Mouse (Mus musculus) myocyte (in vitro differentiated cells): ENCODE results near the gene Ccdc136.

Source experiments
- E2F4 ChIP-seq: IDR thresholded peaks from one replicate; pipeline ENCODE4 v1.6.1; 2011; ENCODE audit warnings: mild to moderate bottlenecking, control low read depth, moderate library complexity; ENCODE audit not compliant: insufficient read depth
- MAX ChIP-seq: IDR thresholded peaks from one replicate; pipeline ENCODE4 v1.6.1; 2011; ENCODE audit warnings: low read depth, mild to moderate bottlenecking, control low read depth
- POLR2A ChIP-seq: IDR thresholded peaks from one replicate; pipeline ENCODE4 v1.6.1; 2011; ENCODE audit warnings: low read depth, mild to moderate bottlenecking, control low read depth, moderate library complexity; ENCODE audit not compliant: insufficient read length

DNA sequence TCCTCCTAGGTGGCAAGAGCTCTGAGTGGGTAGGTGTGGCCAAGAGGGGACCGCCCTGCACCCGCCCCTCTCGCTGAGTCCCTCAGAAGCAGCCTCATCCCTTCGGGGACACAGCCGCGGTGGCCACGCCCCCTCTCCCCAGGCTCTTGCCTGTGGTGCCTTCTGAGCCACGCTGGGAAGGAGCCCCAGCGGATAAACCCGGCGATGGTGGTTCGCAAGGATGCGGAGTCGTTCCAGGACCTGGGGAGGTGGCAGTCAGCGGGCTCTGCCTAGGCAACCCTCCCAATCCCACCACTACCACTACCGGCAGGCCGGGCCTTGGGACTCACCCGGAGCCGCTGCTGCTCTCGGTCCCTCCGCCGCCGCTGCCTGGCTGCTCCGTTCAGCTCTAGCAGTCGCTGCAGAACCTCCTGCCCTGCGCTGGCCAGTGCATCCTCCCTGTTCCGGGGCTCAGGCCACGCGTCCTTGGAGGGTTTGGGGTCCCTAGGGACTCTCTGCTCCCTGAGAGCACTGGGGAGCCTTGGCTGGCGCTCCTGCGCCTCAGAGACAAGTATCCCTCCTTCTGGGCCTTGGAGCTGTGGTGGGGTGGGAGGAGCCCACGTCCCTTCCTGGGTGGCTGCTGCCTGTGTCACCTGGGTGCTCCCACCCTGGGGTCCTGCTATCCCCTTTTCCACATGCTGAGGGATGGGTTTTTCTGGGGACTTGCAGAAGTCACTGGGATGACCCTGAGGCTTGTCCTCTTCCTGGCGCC, 78.0 kb downstream of the Ccdc136 start:
- TF ChIP-seq E2F4 (no peak), POLR2A (no peak), MAX (no peak)
